Mouse (Mus musculus) layer of hippocampus, adult 8-10 months (tissue): Measurements from ENCODE around the gene Plxnd1. TPM values are rescaled to one million over a fixed set of nuclear protein-coding genes. Genes with fewer than 3 reads are reported as not detected.

ENCODE experiments used
- DNase-seq, 2 experiments: peaks; one replicate each; pipeline ENCODE4 v3.0.0; 2022; ENCODE audit warnings: low spot score in 2 of 2
- total RNA-seq, 4 experiments: library from RNA; stranded (reverse); gene quantifications; 2 replicates each; pipeline ENCODE4 v1.2.4; 2022

Plxnd1 gene
- total RNA-seq, 4 experiments from 2014 or later: 17.9 to 35.6 (median 31.1) TPM

DNA sequence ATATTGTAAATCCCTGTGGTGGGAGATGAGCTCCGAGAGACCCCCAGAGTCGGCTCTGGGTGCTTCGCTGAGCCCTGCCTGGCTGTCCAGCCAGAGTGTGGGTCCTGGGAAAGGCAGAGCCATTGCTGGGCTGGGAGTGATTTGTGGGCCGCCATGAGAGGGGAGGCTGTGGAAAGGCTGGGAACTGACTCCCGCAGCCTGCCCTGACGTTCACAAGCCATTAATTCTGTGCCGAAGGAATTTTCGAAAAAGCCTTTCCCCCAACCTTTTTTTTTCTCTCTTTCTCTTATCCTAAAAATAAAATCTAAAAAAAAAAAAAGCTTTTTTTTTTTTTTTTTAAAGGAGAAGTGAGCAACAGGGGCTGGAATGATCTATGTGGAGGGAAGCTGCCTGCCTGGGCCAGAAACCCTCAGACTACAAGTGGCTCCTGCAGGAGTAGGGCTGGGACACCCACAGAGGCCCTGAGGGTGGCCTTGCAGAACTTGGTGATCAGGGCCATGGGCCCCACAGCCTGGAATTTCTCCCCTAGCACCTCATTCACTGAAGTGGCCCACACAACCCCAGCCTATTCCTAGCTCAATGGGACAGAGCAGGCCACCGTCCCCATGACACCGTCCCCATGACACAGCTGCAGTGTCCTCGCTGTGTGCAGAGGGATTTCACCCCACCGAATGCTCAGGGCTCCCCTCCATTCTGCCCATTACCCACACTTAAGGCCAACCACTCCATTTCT lies 11.3 kb downstream of the Plxnd1 start:
- DNase-seq: no peak

DNA sequence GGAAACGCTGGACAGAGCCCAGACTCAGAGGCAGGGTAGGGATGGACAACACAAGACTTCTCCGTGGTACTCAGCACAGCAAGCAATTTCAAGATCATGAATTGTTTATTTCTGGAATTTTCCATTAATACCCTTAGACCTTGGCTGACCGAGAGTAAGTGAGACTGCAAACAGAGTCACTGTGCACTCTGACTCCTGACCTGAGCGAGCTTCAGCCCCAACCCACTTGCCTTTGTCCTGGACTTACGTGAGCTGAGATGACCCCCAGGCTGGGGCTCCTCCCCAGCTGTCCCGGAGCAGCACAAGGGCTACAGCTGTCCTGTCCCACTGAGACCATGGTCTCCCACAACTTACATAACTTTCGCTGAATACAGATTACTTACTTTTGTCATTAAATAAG lies 11.9 kb downstream of the Plxnd1 start:
- no peak for DNase-seq

DNA sequence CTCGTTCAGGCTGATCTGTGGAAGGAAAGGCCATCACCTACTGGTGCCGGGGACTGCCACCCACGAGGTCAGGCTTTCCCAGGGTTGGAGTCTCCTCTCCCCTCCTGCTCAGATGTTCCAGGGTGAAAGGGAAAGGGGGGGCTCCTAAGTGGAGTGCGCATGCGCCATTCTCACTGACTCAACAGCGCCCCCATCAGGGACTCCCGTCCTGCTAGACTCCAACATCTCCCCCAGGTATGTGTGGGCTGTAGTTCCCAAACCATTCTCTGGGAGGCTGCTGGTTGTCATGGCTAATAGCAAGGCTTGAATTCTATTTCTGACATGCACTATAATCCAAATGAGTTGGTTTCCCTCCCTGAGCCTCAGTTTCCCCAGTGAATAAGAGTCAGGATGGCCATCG lies 16.2 kb downstream of the Plxnd1 start:
- no peak for DNase-seq

DNA sequence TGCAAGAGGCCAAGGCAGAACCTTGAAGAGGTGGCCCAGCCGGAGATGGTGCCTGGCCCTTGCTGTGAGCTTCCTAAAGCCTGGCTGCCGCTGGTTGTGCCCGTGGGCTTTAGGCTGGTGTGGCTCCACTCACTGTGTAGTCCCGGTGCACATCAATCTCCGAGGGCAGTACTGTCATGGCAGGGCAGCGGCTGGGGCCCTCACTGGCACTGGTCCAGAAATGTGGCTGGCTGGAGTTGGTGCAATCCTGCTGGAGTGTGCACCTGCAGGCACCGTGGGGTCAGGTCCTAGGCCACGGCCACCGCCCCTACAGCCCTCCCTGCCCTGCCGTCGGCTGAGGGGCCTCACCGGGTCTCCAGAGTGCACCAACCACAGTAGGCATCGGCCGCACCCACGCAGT lies 17.0 kb downstream of the Plxnd1 start:
- no peak for DNase-seq

DNA sequence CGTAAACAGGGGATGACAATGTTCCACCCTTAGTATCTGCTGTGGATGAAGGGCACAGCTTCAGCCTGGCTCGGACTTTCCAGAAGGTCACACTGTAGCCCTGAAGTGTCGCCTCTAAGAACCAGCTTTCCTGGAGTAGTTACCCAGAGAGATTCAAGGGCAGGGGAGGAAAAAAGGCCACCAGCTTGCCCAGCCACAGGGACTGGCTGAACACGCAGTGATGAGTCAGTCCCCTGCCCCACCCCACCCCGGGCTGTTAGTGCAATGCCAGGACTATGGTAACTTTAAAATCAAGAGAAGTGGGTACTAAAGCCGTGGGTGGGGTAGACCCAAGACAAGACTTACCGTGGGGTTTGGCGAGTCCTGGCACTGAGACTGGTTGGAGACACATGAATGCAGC lies 19.2 kb downstream of the Plxnd1 start:
- DNase-seq: no peak

DNA sequence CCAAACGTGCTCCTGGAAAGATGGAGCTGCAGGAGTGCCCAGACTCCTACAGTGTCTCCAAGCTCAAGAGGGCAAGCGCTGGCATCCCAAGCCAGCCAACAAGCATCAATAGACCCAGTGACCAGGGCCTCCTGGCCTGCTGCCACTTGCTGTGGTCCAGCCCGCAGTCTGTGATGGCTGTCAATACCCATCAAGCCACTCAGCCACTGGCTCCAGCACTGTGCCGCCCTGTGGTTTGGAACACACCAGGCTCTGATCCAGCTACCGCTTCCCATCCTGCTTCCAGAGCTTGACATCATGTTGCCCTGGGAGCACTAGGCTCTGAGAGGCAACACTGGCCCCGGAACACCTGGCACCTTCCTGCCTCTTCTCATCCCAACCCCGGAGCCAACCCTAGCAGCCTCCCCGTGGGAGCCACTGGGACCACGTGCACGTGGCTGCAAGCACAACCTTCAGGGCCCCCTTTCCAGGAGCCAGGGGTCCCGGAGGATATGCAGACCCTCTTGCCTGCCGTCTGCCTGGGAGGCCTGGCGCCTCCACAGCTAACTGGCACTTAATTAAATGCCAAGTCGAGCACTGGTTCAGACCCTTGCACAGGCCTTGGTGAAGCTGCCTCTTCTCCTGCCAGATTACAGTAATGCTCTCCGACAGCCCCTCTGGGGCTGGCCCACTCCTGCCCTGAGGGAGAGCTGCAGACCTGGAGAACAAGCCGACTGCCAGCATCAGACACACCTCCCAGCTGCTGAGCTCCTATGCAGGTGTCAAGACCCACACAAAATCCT lies 20.7 kb downstream of the Plxnd1 start:
- peak; percentile 57 to 59 for DNase-seq

DNA sequence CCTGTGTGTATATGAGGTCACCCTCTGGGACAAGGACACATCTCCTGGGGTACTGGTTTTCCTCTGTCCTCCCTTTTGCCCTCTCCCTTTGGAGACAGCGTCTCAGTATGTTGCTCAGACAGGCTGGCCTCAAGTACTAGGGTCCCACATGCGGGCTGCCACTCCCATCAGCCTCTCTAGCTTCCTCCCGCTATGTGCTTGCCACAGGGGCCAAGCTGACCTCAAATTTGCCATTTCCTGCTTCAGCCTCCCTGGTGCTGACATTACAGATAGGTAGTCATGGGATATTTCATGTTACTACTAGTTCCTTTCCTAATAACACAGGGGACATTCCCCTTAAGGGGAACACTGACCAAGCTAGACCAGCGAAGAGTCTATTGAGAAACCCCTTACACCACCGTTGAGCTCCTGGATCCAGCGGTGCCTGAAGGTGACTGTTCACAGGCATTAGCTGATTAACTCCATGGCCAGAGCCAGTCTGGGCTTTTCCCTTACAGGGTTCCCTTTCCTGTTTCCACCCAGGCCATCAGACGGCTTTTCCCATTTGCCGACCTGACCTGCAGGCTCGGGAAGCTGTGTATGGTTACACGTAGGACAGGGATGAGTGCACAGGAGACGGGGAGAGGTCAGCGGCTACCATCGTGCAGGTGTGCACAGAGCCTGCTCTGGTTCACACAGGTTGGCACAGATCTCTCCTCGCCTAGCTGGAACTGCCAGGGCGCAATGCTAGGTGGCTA lies 21.5 kb downstream of the Plxnd1 start:
- no peak for DNase-seq

DNA sequence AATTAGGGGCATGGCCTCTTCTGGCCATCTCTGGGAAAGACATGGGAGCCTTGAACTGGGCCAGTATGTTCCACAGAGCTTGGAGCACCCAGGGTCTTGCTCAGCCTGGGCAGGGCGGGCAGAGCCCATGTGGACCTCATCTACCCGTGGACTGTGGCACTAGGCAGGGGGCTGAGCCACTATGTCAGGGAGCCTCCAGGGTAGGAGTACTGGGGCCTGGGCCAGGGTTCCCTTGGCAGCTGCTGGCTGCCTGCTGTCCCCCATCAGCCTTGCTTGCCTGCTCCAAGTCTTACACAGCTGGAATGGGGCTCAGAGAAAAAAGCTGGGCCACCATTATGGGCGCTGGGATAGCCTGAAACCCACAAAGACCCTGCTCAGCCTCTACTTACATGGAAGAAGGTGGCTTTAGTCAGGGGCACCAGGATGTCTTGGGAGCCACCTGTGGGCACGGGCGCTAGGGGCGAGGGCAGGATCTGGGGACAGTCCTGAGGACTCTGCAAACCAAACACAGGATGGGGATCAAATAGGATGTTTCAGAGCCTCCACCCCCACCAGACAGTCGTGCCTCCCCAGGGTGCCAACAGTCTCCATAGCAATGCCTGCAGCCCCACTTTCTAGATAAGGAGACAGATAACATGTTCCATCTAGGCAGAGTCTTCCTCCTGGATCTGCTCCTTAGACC lies 22.6 kb downstream of the Plxnd1 start:
- no peak for DNase-seq

DNA sequence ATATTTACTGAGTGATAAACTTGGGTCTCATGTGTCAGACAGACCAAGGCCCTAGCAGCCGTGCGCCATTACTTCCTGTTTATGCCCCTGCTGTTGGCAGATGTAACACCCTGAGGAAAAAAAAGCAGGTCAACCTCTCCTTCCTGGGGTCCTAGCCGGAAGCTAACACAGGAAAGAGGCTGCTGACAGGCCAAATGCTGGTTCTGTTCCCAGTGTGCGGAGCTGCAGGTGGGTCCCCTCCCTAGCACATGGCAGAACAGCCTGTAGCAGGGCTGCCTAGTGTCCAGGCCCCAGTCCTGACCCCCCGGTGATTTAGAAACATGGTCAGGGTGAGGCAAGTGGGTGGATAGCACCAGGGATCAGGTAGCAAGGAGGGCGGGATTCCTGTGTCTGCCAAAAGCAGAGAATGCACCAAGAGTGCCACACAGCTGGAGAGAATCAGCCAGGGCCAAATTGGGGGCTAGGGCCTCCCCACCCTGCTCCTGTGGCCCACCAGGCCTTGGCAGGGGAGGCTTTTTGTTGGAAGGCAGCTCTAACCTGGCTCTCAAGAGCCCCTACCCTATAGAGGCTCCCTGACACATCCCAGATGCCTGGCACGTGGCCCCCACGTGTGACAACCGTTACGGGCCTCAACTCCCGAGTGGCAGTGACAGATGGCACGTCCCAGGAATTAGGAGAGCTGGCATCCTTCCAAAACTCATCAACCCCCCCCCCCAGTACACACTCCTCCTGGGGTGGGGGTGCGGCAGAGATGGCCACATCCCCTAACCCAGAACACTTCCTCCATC lies 23.3 kb downstream of the Plxnd1 start:
- no peak for DNase-seq

DNA sequence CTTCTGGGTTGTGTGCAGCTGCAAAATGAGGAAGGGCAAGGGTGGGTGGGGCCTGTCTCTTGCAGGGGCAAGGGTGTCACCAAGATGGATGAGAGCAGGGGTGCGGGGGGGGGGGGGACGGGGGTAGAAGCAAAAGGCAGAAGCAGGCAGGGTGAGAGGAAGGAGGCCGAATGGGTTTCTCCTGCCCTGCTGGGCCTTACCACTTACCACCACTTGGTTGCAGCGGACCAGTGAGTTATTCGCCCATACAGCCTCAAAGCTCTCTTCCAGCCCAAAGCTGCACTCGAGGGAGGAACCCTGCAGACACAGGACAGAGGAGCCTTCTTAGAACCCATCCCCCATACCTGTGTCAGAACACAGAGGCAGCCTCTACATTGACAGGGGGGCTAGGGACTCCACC lies 24.9 kb downstream of the Plxnd1 start:
- no peak for DNase-seq

DNA sequence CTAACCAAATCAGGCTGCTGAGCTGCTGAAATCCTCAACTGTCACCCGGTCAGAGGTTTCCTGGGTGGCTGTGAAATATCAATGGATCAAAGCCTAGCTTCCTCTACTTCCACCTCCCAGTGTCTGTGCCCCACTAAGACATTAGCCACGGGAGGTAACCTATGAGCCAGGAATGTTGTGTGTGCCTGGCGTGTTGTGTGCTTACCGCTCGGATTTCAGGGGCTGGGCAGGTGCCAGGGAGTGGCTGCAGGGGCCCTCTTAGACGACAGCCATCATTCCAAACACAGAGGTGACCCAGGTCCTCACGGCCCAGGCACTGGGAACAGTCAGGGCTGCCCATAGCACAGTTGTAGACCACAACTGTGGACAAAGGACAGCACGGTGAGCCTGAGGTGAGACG lies 25.7 kb downstream of the Plxnd1 start:
- no peak for DNase-seq

DNA sequence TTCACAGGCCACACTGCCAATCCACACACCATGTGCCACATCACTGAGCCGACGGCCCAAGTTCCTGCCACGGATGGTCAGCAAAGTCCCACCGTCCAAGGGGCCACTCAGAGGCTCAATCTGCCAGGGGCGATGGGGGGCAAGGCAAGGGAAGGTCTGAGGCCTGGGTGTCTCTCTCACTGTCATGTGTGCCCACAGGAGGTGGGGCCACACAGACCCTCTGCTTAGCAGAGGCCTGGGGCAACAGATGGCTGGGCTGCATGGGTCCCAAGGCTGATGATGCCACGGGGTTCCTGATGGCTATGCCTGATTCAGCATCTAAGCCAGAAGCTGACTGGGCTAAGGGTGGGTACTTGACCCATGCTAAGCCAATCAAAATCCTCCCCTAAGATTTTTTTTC lies 26.1 kb downstream of the Plxnd1 start:
- DNase-seq: no peak

DNA sequence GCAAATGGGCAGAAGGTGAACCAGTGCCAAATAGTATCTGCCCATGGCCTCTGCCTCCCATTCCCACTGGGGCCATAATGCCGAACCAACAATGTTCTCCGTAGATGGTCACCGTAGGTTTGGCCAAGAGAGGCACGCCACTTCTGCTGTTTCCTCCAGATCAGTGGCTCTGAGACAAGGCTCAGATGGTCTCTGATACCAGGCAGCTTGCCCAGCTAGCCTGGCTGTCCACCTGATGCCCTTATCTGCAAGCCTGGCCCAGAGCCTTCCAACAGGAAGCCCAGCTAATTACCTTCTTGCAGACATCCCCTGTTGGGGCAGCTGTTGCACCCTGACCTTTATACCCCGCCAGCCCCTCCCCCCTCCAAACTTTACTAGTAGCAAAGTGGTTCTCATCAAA lies 26.7 kb downstream of the Plxnd1 start:
- DNase-seq: no peak

DNA sequence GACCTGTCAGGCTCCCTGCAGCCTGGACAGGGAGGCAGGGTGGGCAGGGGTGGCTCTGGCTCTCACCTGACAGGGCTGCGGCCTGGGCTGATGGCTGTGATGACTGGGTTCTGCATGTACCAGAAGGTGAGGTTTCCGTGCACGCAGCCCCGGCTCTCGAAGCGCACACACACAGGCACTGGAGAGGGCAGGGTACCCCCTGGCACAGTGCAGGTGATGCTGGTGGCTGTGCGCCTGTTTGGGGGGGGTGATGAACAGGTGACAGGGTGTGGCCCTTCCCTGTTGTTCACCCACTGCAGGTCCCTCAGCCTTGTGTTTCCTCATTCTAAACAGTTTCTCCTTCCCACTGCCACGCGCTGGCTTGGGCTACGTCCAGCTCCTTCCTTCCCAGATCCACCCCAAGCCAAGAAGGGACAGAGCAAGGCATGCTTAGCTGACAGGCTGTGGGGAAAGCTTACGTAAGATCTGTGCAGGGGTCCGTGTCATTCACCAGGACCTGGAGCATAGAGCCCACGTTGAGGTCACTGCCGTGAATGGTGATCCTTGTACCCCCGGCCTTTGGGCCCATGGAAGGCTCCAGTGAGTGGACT lies 27.4 kb downstream of the Plxnd1 start:
- DNase-seq: no peak

DNA sequence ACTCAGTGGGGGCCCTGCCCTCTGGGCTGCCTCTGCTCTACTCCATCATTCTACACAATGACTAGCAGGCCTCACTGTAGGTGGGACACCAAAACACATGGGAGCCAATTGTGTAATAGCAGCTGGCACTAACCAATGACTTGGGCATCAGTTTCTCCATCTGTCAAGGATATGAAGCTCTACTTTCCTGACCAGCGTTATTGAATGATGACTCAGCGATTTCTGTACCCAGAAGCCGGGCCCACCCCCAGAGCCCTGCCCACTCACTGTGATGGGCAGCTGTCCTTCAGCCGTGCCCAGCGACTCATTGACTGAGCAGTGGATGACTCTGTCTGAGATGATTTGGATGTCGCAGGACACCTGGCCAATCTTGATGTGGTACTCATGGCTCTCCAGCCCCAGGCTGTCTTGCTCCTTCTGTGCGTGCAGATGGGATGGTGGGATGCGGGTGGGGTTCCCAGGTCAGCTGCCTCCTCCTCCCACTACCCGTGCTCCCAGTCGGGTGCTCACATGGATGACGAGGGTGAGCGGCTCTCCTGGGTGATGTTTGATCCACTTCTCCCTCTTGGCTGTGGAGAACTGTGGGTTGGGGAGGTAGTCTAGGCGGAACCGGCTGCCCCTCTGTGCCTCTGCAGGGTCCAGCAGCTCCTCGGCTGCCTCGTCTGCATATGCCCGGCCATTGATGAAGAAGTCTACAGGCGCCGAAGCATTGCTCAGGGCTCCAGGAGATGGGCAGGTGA lies 28.4 kb downstream of the Plxnd1 start:
- no peak for DNase-seq

DNA sequence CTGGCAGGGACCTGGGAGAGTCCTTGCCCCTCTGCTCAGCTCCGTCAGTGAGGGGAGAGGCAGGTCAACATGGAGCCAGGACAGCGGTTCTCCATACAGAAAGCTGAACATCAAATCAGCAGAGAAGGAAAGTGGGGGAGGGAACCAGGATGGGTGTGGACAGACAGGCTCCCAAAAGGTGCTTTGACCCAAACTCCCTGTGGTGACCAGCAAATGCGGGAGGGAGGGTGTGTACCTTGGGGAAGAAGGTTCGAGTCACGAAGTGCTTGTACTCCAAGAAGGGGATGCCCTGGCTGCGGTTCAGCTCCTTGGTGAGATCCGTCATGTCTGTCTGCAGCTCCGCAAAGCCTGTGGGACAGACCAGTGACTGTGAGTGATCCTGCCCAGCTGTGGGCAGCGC lies 31.1 kb downstream of the Plxnd1 start:
- no peak for DNase-seq

DNA sequence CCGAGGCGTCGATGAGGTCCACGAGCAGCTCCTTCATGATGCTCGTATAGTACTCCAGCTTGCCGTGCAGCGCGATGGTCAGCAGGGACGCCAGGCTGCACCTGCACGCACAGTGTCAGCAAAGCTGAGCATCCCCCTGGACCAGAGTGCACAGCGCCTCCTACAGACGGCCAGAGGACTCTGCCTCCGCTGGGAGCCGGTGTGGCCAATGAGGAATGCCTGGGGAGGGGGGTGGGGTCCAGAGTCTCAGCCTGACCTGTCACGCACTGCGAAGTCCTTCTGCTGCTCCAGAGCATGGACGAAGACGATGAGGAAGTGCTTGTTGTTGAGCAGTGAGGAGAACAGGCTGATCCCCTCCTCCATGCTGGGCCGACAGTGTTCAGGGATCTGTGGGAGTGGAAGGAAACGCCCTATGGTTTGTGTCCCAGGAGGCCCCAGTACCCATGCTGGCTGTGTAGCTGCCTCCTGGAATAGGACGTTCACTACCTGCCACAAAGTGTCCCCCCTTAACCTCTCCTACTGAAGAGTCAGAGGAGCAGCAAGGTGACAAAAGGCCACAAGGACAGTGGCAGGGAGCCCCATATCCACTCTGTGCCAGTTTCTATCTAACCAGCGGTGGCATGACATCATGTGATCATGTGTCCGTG lies 32.2 kb downstream of the Plxnd1 start:
- DNase-seq: no peak

DNA sequence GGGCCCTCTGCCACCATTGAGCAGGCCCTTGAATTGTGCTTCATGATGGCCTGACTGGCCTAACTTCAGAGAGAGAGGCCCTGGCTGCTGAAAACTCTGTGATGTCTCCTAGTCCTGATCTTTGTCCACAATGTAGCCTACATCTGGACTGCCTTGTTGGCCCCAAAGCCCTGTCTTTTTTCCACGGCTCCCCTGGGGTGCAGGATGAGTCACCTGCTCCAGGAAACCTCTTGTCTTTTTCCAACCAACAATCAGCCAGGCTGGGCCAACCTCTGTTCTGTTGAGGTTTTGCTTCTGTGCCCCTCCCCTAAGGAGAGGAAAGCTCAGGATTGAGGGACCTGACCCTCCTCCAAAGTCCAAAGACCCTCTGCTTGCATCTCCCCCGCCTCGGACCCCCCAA lies 33.1 kb downstream of the Plxnd1 start:
- no peak for DNase-seq

DNA sequence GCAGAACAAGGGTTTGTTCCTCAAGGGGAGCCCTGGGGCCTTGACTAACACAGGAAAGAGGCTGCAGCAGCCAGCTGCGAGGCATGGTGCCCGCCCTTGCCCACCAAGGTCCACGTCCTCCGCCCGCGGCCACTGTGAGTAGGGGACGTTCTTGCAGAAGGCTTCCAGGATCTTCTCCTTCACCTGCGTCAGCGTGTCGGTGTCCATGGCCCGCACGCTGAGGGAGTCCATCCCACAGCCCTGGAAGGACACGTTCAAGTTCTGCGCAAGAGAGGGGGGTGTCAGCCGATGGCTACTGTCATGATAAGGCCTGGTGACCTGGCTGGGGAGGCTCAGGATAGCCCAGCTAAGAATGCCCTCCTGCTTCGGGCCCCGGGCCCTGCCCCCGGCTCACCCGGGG lies 34.5 kb downstream of the Plxnd1 start:
- no peak for DNase-seq
